Mouse (Mus musculus): ENCODE data around the gene Npr2. TPM values are rescaled to one million over a fixed set of nuclear protein-coding genes. Genes with fewer than 3 reads are reported as not detected.
"Not testable (repeated sequence)": the region's sequence is repeated elsewhere in the genome, so short reads cannot be mapped to it uniquely, and the experiment has no call there.

The Npr2 gene
- 6.9 and 8.0 TPM in 2 replicates for polyA plus RNA-seq (2015; fragmentation: Nextera tagmentation; extraction: Ambion mirVana)

DNA sequence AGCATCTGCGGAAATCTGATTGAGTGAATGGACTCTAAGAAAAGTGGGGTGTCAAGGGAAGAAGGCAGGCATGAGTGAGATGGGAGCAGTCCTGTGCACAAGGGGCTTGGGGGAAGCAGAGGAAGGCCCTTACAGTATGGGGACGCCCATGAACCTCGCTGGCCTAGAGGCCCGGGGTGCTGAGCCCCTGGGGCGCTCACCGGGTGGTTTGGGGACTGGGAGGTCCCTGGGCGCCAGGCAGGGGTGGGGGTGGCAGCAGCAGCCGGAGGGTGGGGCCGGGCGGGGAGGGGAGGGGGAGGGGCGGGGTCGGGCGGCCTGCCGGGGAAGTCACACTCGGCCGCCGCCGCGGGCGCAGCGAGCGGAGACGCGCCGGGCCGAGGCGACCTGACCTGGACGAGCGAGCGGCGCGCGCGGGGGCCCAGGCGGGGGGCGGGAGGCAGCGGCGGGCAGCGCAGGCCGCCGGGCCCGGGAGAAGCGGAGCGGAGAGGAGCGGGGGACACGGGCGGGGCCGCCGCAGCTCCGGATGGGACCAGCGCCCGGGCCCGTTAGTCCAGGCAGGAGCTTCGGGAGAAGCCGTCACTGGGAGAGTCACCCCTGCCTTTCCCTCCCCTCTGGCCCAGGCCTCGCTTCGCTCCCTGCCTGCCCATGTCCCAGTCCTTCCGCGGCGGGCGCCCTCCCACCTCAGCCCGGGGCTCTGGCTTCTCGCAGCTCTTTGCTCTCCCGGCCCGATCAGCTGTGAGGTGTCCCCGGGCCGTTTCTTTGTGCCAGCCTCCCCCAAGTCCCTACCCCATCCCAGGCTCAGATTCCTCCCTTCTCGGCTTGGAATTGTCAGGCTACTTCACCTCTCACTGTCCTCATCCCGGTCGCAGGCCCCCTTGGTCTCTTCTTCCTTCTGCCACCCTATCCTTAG is at the start of gene Npr2:
Gene Npr2 (plus strand): TSS at position 890 of the 910 bp plus-strand sequence.
- Histone ChIP-seq H3K9ac (peak within 1 kb of the TSS; percentile 79), H3K4me1 (replicated peaks) (peaks cover 29% of the 10 kb centered on the region), H3K27ac (peak within 1 kb of the TSS; percentile 77), H3K36me3 (no peaks in the 10 kb centered on the region), H3K9me3 (no peaks in the 10 kb centered on the region), H3K27me3 (replicated peaks) (peaks cover 13% of the 10 kb centered on the region), H3K4me3 (replicated peaks) (peak within 1 kb of the TSS; percentile 65), H3K4me2 (replicated peaks) (peak within 1 kb of the TSS; percentile 95)
- WGBS: 2% methylated on average over 54 of the region's 70 CpGs
- peak; percentile 68 for ATAC-seq

DNA sequence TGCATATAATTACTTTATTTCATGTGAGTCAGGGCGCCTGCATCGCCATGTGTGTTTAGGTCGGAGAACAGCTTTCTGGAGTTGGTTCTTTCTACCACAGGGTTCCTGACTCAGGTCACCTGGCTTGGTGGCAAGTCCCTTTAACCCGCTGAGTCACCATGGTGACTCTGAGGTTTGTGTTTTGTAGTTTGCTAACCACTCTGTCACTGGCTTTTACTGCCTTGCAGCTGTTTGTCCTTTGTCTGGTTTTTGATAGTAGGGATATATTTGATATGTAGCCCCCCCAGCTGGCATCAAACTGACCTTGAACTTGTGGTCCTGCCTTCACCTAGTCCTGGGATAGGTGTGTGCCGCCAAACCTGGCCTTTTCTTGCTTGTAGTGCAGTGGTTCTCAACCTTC is 49.5 kb upstream of the Npr2 start:
- Histone ChIP-seq H3K27ac (no peak overlapping the region), H3K4me2 (replicated peaks) (no peak overlapping the region), H3K27me3 (replicated peaks) (no peaks in the 10 kb centered on the region), H3K9ac (no peak overlapping the region), H3K4me3 (replicated peaks) (no peak overlapping the region), H3K36me3 (peaks cover 20% of the 10 kb centered on the region), H3K4me1 (replicated peaks) (peaks cover 17% of the 10 kb centered on the region), H3K9me3 (no peaks in the 10 kb centered on the region)
- WGBS: 94% methylated on average over 5 of the region's 5 CpGs
- ATAC-seq: no peak

DNA sequence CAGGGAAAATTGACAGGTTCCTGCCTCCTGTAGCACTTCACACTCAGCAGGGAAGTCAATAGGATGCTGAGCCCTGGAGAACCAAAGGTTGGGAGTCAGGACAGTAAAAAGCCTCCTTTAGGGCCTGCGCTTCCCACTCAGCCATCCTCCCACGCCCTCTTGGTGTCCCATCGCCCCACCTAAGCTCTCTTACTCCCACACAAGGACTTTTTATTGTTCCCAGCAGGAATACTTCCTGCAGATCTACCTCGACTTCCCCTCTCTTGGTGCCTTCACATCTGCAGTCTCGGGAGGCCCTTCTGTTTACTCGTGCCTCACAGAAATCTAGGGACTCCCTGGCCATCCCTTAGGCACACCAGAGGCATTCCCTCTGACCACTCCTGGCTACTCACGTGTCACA is 48.3 kb upstream of the Npr2 start:
- Histone ChIP-seq H3K4me1 (replicated peaks) (peaks cover 11% of the 10 kb centered on the region; the same call in 1 of the 2 replicates), H3K36me3 (peaks cover 20% of the 10 kb centered on the region), H3K27ac (no peak overlapping the region), H3K9me3 (no peaks in the 10 kb centered on the region), H3K27me3 (replicated peaks) (no peaks in the 10 kb centered on the region), H3K4me3 (replicated peaks) (no peak overlapping the region), H3K4me2 (replicated peaks) (no peak overlapping the region), H3K9ac (no peak overlapping the region)
- no peak for ATAC-seq
- WGBS: 70% methylated on average over 7 of the region's 7 CpGs

- H3K36me3 ChIP-seq: peaks cover 20% of the 10 kb centered on the region
- H3K27ac ChIP-seq: no peak within 1 kb of the TSS
- no peak within 1 kb of the TSS for H3K4me3 ChIP-seq (replicated peaks)
- H3K4me2 ChIP-seq (replicated peaks): no peak within 1 kb of the TSS
- peaks cover 6% of the 10 kb centered on the region; the same call in 1 of the 2 replicates for H3K4me1 ChIP-seq (replicated peaks)
- no peaks in the 10 kb centered on the region for H3K9me3 ChIP-seq
- no peaks in the 10 kb centered on the region for H3K27me3 ChIP-seq (replicated peaks)
- 63% methylated on average over 12 of the region's 12 CpGs for WGBS
- ATAC-seq: no peak
- no peak within 1 kb of the TSS for H3K9ac ChIP-seq
Observed at GRCm38 (mm10) chr4:43584444-43585416, 47.0 kb upstream of the Npr2 start, which contains the start of gene Msmp. Gene Msmp, minus strand, starts transcription at chr4:43584494.

- ATAC-seq: no peak
- Histone ChIP-seq H3K4me3 (replicated peaks) (no peak overlapping the region), H3K27ac (no peak overlapping the region), H3K27me3 (replicated peaks) (no peaks in the 10 kb centered on the region), H3K4me1 (replicated peaks) (0 out of 2 replicates have a peak, but pooled peaks cover 2% of the 10 kb centered on the region), H3K4me2 (replicated peaks) (no peak overlapping the region), H3K36me3 (peaks cover 20% of the 10 kb centered on the region), H3K9ac (no peak overlapping the region), H3K9me3 (no peaks in the 10 kb centered on the region)
- WGBS: 55% methylated on average over 9 of the region's 10 CpGs
Observed at GRCm38 (mm10) chr4:43585682-43586081, 46.1 kb upstream of the Npr2 start.

GRCm38 (mm10) chr4:43586411-43586810 is 45.3 kb upstream of the Npr2 start:
- WGBS: 75% methylated on average over 8 of the region's 8 CpGs
- H3K4me1 ChIP-seq (replicated peaks): 0 out of 2 replicates have a peak, but pooled peaks cover 2% of the 10 kb centered on the region
- H3K27ac ChIP-seq: no peak overlapping the region
- no peak overlapping the region for H3K9ac ChIP-seq
- no peaks in the 10 kb centered on the region for H3K27me3 ChIP-seq (replicated peaks)
- no peak overlapping the region for H3K4me2 ChIP-seq (replicated peaks)
- H3K9me3 ChIP-seq: no peaks in the 10 kb centered on the region
- peaks cover 16% of the 10 kb centered on the region for H3K36me3 ChIP-seq
- no peak overlapping the region for H3K4me3 ChIP-seq (replicated peaks)
- ATAC-seq: no peak

- no peak overlapping the region for H3K27ac ChIP-seq
- no peaks in the 10 kb centered on the region for H3K9me3 ChIP-seq
- no peak overlapping the region for H3K9ac ChIP-seq
- H3K36me3 ChIP-seq: peaks cover 11% of the 10 kb centered on the region
- WGBS: 53% methylated on average over 7 of the region's 7 CpGs
- ATAC-seq: peak; percentile 32; the same call in 1 of the 2 replicates
- H3K4me1 ChIP-seq (replicated peaks): 0 out of 2 replicates have a peak, but pooled peaks cover 2% of the 10 kb centered on the region
- no peak overlapping the region for H3K4me3 ChIP-seq (replicated peaks)
- no peaks in the 10 kb centered on the region for H3K27me3 ChIP-seq (replicated peaks)
- H3K4me2 ChIP-seq (replicated peaks): no peak overlapping the region
Observed at GRCm38 (mm10) chr4:43587681-43588080, 44.1 kb upstream of the Npr2 start.

DNA sequence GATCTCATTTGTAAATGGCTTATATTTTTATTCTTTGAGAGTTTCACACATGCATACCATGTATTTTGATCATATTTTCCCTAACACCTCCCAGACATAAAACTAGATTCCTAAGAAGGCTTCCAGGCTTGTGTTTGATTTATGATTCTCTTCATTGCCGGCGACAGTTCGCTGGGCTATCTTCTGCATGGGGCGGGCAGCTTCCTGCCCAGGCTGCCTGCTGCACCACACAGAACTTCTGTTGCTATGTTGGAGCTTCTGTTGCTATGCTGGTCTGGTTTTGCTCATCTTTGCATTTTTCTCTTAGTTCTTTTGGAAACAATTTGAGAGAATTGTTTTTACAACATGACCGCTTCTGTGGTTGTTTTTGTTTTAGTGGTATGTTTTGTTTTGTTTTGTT is 40.2 kb upstream of the Npr2 start:
- no peak for ATAC-seq
- Histone ChIP-seq H3K4me1 (replicated peaks) (no peaks in the 10 kb centered on the region), H3K4me3 (replicated peaks) (no peak overlapping the region), H3K4me2 (replicated peaks) (no peak overlapping the region), H3K9me3 (no peaks in the 10 kb centered on the region), H3K9ac (no peak overlapping the region), H3K36me3 (no peaks in the 10 kb centered on the region), H3K27me3 (replicated peaks) (no peaks in the 10 kb centered on the region), H3K27ac (no peak overlapping the region)
- WGBS: 44% methylated on average over 5 of the region's 5 CpGs

GRCm38 (mm10) chr4:43591961-43592360 is 39.8 kb upstream of the Npr2 start:
- ATAC-seq: no peak
- H3K36me3 ChIP-seq: no peaks in the 10 kb centered on the region
- no peak overlapping the region for H3K9ac ChIP-seq
- no peak overlapping the region for H3K4me3 ChIP-seq (replicated peaks)
- WGBS: 79% methylated on average over 3 of the region's 3 CpGs
- H3K9me3 ChIP-seq: no peaks in the 10 kb centered on the region
- H3K4me1 ChIP-seq (replicated peaks): no peaks in the 10 kb centered on the region
- no peak overlapping the region for H3K4me2 ChIP-seq (replicated peaks)
- H3K27ac ChIP-seq: no peak overlapping the region
- no peaks in the 10 kb centered on the region for H3K27me3 ChIP-seq (replicated peaks)

DNA sequence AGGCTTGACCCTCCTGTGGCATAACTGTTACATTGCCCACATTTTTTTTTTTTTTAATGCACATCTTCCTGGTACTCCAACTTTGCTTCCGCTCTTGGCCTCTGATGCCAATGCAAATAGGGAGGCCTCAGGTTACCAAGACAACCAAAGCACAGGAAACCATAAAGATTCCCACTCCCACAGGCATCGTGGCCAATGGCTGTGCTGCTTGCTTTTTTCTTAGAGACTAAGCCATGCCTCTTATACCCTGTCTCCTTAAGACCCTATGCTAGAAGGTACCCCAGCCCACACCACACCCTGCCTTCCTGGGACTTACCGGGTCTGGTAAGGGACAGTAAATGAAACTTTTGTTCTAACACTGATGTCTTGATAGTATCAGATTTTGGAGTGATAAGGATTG is 38.3 kb upstream of the Npr2 start:
- Histone ChIP-seq H3K36me3 (no peaks in the 10 kb centered on the region), H3K4me3 (replicated peaks) (no peak overlapping the region), H3K4me2 (replicated peaks) (no peak overlapping the region), H3K27ac (no peak overlapping the region), H3K9me3 (no peaks in the 10 kb centered on the region), H3K27me3 (replicated peaks) (no peaks in the 10 kb centered on the region), H3K9ac (no peak overlapping the region), H3K4me1 (replicated peaks) (no peaks in the 10 kb centered on the region)
- ATAC-seq: 0 out of 2 replicates have a peak, but pooled peaks have one; percentile 36
- WGBS: 40% methylated on average over 3 of the region's 3 CpGs

GRCm38 (mm10) chr4:43596597-43596996 is 35.1 kb upstream of the Npr2 start:
- not testable (repeated sequence) for H3K4me1 ChIP-seq (replicated peaks); H3K9me3 ChIP-seq; H3K4me3 ChIP-seq (replicated peaks); H3K36me3 ChIP-seq; H3K27me3 ChIP-seq (replicated peaks); H3K27ac ChIP-seq; H3K4me2 ChIP-seq (replicated peaks); ATAC-seq; H3K9ac ChIP-seq
- 87% methylated on average over 2 of the region's 2 CpGs for WGBS

DNA sequence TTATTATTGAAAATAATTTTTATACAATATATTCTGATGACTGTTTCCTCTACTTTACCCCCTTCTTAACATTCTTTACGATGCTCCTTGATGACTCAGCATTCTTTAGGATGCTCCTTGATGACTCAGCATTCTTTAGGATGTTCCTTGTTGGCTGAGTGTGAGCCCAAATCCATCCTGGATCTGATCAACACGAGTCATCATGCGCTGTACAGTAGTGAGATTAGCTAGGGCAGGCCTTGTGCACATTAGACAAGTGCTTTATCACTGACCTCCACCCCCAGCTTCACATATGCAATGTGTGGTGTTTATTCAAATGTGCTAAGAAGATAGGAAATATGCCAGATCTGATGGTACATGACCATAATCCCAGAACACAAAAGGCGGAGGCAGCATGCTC is 33.5 kb upstream of the Npr2 start:
- Histone ChIP-seq H3K4me2 (replicated peaks) (no peak overlapping the region), H3K36me3 (no peaks in the 10 kb centered on the region), H3K27ac (no peak overlapping the region), H3K4me3 (replicated peaks) (no peak overlapping the region), H3K9me3 (no peaks in the 10 kb centered on the region), H3K4me1 (replicated peaks) (no peaks in the 10 kb centered on the region), H3K9ac (no peak overlapping the region), H3K27me3 (replicated peaks) (no peaks in the 10 kb centered on the region)
- 80% methylated on average over 4 of the region's 4 CpGs for WGBS
- ATAC-seq: peak; percentile 36; the same call in 1 of the 2 replicates

All from intestine, embryonic 15.5 days (tissue).